Mouse (Mus musculus): ENCODE data around the gene Ikzf4.

GRCm38 (mm10) chr10:128588775-128589463 lies 56.9 kb downstream of the Ikzf4 start:
- TF ChIP-seq CTCF (IDR thresholded peaks at IDR 0.05; ENCODE audit: borderline replicate concordance, insufficient read depth, low read depth, low read length) (no peak), POLR2A (IDR thresholded peaks at IDR 0.05; ENCODE audit: borderline replicate concordance, insufficient read depth, low read length) (no peak)

All from cerebellum, adult 2 months (tissue).